11 mouse cellular contexts compared by ENCODE assay signal in genomic region chr2:158616296-158616695, GRCm38 (mm10). TPM values are rescaled to one million over a fixed set of nuclear protein-coding genes. Genes with fewer than 3 reads are reported as not detected.
DNase-seq lines count a peak whose midpoint lies in the region; ATAC-seq and TF ChIP-seq lines count a peak whose summit lies in the region.
"Had no signal": no experiment of that assay in that cellular context is flagged by ENCODE, and none has a peak within 500 bp of the region (broad histone marks: within the 10 kb centered on the region; RNA-seq: fewer than 3 reads in every experiment).

No protein-coding gene starts in this region.

- H3K36me3 ChIP-seq in ES-E14 (ENCODE audit: control insufficient read depth, insufficient read depth, low read length, poor library complexity, severe bottlenecking), result no peaks in the 10 kb centered on the region
- no peaks in the 10 kb centered on the region for H3K36me3 ChIP-seq in hindbrain, embryonic 12.5 days
- no peaks in the 10 kb centered on the region for H3K36me3 ChIP-seq in midbrain, embryonic 15.5 days (replicated peaks)

- TF ChIP-seq POLR2A in brain, embryonic 14.5 days (IDR thresholded peaks at IDR 0.05; ENCODE audit: borderline replicate concordance, extremely low read depth, insufficient read depth, insufficient read length, poor library complexity, severe bottlenecking), result no peak

- H3K27ac ChIP-seq in ES-E14 (ENCODE audit: insufficient read depth, low read depth, low read length, poor library complexity, severe bottlenecking), result no peak overlapping the region
- H3K27ac ChIP-seq in hindbrain, embryonic 12.5 days, result peak overlapping the region; percentile 76
- peak overlapping the region; percentile 77 for H3K27ac ChIP-seq in midbrain, embryonic 15.5 days

- H3K9ac ChIP-seq in ES-E14 (ENCODE audit: insufficient read depth, low read depth, low read length, poor library complexity, severe bottlenecking), result no peak overlapping the region; the same call in 1 of the 2 replicates
- peak overlapping the region; percentile 69 for H3K9ac ChIP-seq in hindbrain, embryonic 12.5 days
- 0 out of 2 replicates have a peak overlapping the region, but pooled peaks have one; percentile 23 for H3K9ac ChIP-seq in midbrain, embryonic 15.5 days

- H3K27me3 ChIP-seq in hindbrain, embryonic 12.5 days, result peaks cover 93% of the 10 kb centered on the region
- H3K27me3 ChIP-seq in midbrain, embryonic 15.5 days (replicated peaks), result peaks cover 40% of the 10 kb centered on the region

- ATAC-seq in hindbrain, embryonic 12.5 days (ENCODE audit: low FRiP score), result peak; percentile 51
- ATAC-seq in midbrain, embryonic 15.5 days (replicated peaks), result peak; percentile 79
- ATAC-seq: inflammation-experienced regulatory T-cells, adult 6 months; Patski had no signal

- no peak for TF ChIP-seq CTCF in brain, embryonic 14.5 days (IDR thresholded peaks at IDR 0.05; ENCODE audit: borderline replicate concordance, extremely low read depth, insufficient read depth, insufficient read length)

- peak overlapping the region; percentile 52 for H3K4me2 ChIP-seq in hindbrain, embryonic 12.5 days (replicated peaks)
- H3K4me2 ChIP-seq in midbrain, embryonic 15.5 days, result peak overlapping the region; percentile 51

- no peak for DNase-seq in ES-E14 (ENCODE audit: low read depth, low spot score)
- peak; percentile 87 for DNase-seq in brain, embryonic 14.5 days (ENCODE audit: low read depth)
- no peak for DNase-seq in adrenal gland, adult (ENCODE audit: inconsistent age in 2 of 2, low spot score in 1 of 2)
- no peak for DNase-seq in T-cell, adult 2 months (ENCODE audit: low spot score)
- DNase-seq in cerebellum, adult 8-10 months, result no peak
- DNase-seq: gastrocnemius, postnatal 25 days had no signal

- peaks cover 0 to 21% of the 10 kb centered on the region in 2 experiments; a peak in 2 of 4 replicates for H3K4me1 ChIP-seq in ES-E14 (ENCODE audit: control insufficient read depth in 2 of 2, insufficient read depth in 2 of 2, low read length in 2 of 2, poor library complexity in 1 of 2)
- peaks cover 28% of the 10 kb centered on the region for H3K4me1 ChIP-seq in hindbrain, embryonic 12.5 days
- peaks cover 27% of the 10 kb centered on the region for H3K4me1 ChIP-seq in midbrain, embryonic 15.5 days

- in situ Hi-C loops in ES-E14 (cut with MboI; ENCODE audit: low sequenced_read_pairs in 2 of 2, unreplicated experiment in 2 of 2), result no loop called here

- no peaks in the 10 kb centered on the region for H3K9me3 ChIP-seq in ES-E14 (ENCODE audit: control insufficient read depth, insufficient read depth, low read depth, low read length)
- no peaks in the 10 kb centered on the region for H3K9me3 ChIP-seq in hindbrain, embryonic 12.5 days (replicated peaks)
- no peaks in the 10 kb centered on the region for H3K9me3 ChIP-seq in midbrain, embryonic 15.5 days

- H3K4me3 ChIP-seq in ES-E14 (ENCODE audit: insufficient read depth in 1 of 2, low read depth in 1 of 2, low read length in 2 of 2, poor library complexity in 1 of 2, severe bottlenecking in 1 of 2), result peak overlapping the region; percentile 26 to 47; a peak in 3 of 4 replicates
- peak overlapping the region; percentile 49 for H3K4me3 ChIP-seq in hindbrain, embryonic 12.5 days
- H3K4me3 ChIP-seq in midbrain, embryonic 15.5 days, result peak overlapping the region; percentile 50

- under 1% methylated on average over 12 of the region's 12 CpGs for WGBS in hindbrain, embryonic 12.5 days
- 0% methylated on average over 12 of the region's 12 CpGs for WGBS in midbrain, embryonic 15.5 days

TF ChIP-seq in ES-E14, 5 proteins besides CTCF, POLR2A, EP300 and RAD21:
- no peak for TF ChIP-seq HCFC1 (IDR thresholded peaks at IDR 0.05; ENCODE audit: borderline replicate concordance, insufficient read depth, low read length)

RNA-seq across cellular contexts. Expression of gene Slc32a1, which starts 5.7 kb away (rescaled TPM):
- 0.53 and 0.71 TPM in 2 replicates for total RNA-seq in ES-E14 (2012; rRNA removed)
- polyA plus RNA-seq in brain, embryonic 14.5 days (2012; rRNA removed), result 78.4 and 93.9 TPM in 2 replicates
- polyA plus RNA-seq in hindbrain, embryonic 12.5 days (2016; fragmentation: Nextera tagmentation; extraction: Ambion mirVana), result 3.5 and 4.3 TPM in 2 replicates
- polyA plus RNA-seq in midbrain, embryonic 15.5 days (2015; fragmentation: Nextera tagmentation; extraction: Ambion mirVana), result 9.8 and 10.5 TPM in 2 replicates
- total RNA-seq: gastrocnemius, postnatal 25 days had no signal
- polyA plus RNA-seq: inflammation-experienced regulatory T-cells, adult 6 months; liver, embryonic 16.5 days; Patski had no signal

RNA-seq across cellular contexts. Expression of gene Actr5, which starts 8.4 kb away (rescaled TPM):
- 11.5 and 19.3 TPM in 2 replicates for total RNA-seq in ES-E14 (2012; rRNA removed)
- polyA plus RNA-seq in brain, embryonic 14.5 days (2012; rRNA removed), result 11.9 and 14.0 TPM in 2 replicates
- polyA plus RNA-seq in hindbrain, embryonic 12.5 days (2016; fragmentation: Nextera tagmentation; extraction: Ambion mirVana), result 21.1 and 23.7 TPM in 2 replicates
- 11.7 and 12.8 TPM in 2 replicates for polyA plus RNA-seq in midbrain, embryonic 15.5 days (2015; fragmentation: Nextera tagmentation; extraction: Ambion mirVana)

RNA-seq across cellular contexts. Expression of gene Ppp1r16b, which starts 48.9 kb away (rescaled TPM):
- total RNA-seq in ES-E14 (2012; rRNA removed), result 1.1 and 1.2 TPM in 2 replicates
- 3.2 and 6.4 TPM in 2 replicates for polyA plus RNA-seq in brain, embryonic 14.5 days (2012; rRNA removed)
- 3.7 and 3.8 TPM in 2 replicates for polyA plus RNA-seq in hindbrain, embryonic 12.5 days (2016; fragmentation: Nextera tagmentation; extraction: Ambion mirVana)
- polyA plus RNA-seq in midbrain, embryonic 15.5 days (2015; fragmentation: Nextera tagmentation; extraction: Ambion mirVana), result 21.0 and 23.4 TPM in 2 replicates
